Mouse (Mus musculus): ENCODE measurements around the gene Ctxn1. TPM values are rescaled to one million over a fixed set of nuclear protein-coding genes. Genes with fewer than 3 reads are reported as not detected.

Ctxn1 gene
- total RNA-seq, 2 experiments from 2014 or later, result 3.8 TPM; not detected in 1

DNA sequence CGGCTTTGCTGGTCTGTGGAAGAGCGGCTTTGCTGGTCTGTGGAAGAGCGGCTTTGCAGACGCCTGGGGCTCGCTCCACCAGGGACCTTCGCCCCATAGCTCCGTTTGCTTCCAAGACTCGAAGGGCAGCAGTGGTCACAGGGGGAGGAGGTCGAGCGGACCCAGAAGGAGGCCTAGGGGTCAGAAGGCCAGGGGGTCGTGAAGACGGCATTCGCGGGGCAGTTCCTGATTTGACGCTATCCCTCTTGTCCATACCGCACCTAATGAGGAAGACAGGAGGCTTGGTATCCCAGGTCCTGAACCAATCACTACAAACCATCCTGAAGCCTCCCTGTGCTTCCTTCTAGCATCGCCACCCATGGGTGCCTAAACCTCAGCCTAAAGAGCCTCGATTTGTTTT lies 42.8 kb downstream of the Ctxn1 start:
- no peak for ATAC-seq (replicated peaks; ENCODE audit: poor library complexity, severe bottlenecking)

DNA sequence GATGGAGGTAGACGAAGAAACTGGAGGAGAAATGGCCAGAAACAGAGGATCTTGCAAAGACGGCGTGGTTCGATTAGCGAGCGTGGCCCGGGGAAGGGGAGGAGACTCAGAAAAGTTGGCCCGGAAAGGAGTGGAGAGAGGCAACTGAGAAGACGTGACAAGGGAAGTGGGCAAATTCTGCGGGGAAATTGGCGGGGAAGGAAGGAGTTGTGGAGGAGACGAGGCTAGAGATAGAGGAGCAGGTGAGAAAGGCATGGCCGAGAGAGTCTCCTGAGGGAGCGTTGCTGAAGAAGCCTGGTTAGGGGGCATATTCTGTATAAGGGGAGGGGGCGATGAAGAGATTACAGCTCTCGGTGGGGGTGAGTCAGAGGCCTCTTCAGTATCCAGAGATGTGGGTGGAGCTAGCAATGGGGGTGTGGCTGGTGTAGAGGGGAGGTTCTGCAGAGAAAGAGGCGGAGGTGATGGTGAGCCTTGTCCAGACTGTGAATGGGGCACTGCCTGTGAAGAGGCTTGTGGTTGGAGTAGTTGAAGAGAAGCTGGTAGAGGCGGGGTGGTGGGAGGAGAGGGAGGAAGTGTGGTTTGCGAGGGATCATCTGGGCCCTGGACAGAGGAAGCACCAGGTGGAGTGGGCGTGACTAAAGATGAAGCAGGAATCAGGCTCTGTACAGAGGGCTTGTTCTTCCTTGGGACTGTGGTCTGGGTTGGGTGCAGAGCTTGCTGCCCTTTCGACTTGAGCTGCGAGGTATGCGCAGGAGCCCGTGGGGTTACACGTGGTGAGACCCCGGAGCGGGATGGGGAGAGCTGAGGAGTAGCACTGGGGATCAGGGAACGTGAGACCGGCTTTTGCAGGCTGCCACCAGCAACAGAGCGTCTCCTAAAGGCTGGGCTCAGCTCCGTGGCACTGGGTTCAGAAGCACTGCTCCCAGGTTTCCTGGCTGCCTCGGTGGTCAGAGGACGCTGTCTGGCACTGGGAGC lies 44.8 kb downstream of the Ctxn1 start:
- ATAC-seq (replicated peaks; ENCODE audit: poor library complexity, severe bottlenecking), result peak; percentile 77

DNA sequence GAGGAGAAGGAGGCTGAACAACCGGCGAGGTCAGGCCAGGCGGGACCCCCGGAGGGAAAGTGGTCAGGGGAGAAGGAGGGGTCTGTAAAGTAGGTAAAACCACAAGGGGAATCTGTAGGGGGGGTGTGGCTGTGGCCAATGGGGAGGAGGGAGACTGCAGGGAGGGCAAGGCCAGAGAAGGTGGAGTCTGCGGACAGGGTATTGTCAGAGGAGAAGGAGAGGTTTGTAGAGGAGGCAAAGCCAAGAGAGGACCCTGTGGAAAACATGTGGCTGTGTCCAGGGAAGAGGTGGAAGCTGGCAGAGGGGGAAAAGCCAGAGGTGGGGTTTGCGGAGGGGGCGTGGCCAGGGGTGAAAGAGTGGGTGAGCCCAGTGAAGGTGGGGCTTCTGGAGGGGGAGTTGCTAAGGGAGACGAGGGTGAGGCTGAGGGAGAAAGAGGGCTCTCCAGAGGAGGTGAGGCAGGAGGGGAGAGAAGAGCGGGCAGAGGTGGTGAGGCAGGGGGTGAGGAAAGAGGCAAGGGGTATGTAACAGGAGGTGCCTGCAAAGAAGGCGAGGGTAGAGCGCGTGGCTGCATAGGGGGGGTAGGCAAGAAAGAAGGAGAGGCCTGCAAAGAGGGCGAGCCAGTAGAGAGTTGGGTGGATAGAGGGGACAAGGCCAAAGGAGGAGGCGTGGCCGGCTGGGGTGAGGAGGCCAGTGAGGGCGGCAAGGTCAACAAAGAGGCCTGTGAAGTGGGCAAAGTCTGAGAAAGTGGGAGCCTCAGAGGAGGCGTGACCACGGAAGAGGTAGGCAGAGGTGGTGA lies 45.7 kb downstream of the Ctxn1 start:
- peak; percentile 37 for ATAC-seq (replicated peaks; ENCODE audit: poor library complexity, severe bottlenecking)

DNA sequence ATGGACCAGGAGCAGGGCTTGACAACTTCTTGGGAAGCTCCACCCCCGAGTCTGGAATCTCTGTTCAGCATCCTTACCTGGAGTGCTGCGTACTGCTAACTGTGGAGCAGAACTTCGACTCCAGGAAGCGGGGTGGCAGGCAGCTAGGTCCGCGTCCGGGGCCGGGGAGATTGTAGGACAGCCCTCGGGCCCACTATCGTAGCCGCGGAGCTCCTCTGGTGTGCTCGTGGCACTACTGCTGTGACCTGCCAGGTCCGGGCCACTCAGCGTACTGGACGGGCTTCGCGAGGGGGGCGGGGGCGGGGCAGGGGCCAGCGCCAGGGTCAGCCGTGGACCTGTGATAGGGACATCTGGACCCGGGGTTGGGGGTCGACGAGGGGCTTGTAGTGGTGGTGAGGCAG lies 46.3 kb downstream of the Ctxn1 start:
- ATAC-seq (replicated peaks; ENCODE audit: poor library complexity, severe bottlenecking), result 0 out of 2 replicates have a peak, but pooled peaks have one; percentile 10

DNA sequence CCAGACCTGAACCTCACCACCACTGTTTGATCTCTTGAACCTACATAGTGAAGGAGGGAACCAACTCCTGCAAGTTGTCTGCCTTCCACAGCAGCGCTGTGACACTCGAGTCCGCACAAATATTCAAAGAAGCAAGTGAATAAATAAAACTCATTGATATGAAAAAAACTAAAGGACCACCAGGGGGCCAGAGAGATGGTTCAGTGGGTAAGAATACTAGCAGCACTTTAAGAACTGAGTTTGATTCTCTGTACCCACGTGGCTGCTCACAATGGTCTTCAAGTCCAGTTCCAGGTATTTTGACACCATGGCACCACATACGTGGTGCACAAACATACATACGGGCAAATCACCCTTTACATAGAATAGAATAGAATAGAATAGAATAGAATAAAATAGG lies 48.0 kb downstream of the Ctxn1 start:
- ATAC-seq (replicated peaks; ENCODE audit: poor library complexity, severe bottlenecking), result no peak

Other genes starting within 250 kb of the Ctxn1 start
- 0.64 TPM in 1 of 2 replicates, not detected in the other for gene Cd209f, start 153.4 kb downstream of the Ctxn1 start, total RNA-seq (2014; fragmentation: Nextera tagmentation)
- gene Cd209f, start 153.4 kb downstream of the Ctxn1 start, total RNA-seq (2017), result not detected in 2 replicates
- gene Cd209g, start 125.2 kb downstream of the Ctxn1 start, total RNA-seq (2014; fragmentation: Nextera tagmentation), result not detected in 2 replicates
- not detected in 2 replicates for gene Cd209g, start 125.2 kb downstream of the Ctxn1 start, total RNA-seq (2017)
- 4.4 and 10.5 TPM in 2 replicates for gene Evi5l, start 92.7 kb downstream of the Ctxn1 start, total RNA-seq (2014; fragmentation: Nextera tagmentation)
- gene Evi5l, start 92.7 kb downstream of the Ctxn1 start, total RNA-seq (2017), result 4.1 and 9.4 TPM in 2 replicates
- gene Prr36, start 41.8 kb downstream of the Ctxn1 start, total RNA-seq (2014; fragmentation: Nextera tagmentation), result 0.68 and 0.80 TPM in 2 replicates
- under 0.01 TPM in 1 of 2 replicates, not detected in the other for gene Prr36, start 41.8 kb downstream of the Ctxn1 start, total RNA-seq (2017)
- not detected in 2 replicates for gene Lrrc8e, start 32.4 kb downstream of the Ctxn1 start, total RNA-seq (2014; fragmentation: Nextera tagmentation)
- gene Lrrc8e, start 32.4 kb downstream of the Ctxn1 start, total RNA-seq (2017), result not detected in 2 replicates
- gene Map2k7, start 20.5 kb downstream of the Ctxn1 start, total RNA-seq (2014; fragmentation: Nextera tagmentation), result 29.7 and 44.6 TPM in 2 replicates
- gene Map2k7, start 20.5 kb downstream of the Ctxn1 start, total RNA-seq (2017), result 21.5 and 34.3 TPM in 2 replicates
- 1.1 TPM in 1 of 2 replicates, not detected in the other for gene Gm49320, start 20.4 kb downstream of the Ctxn1 start, total RNA-seq (2014; fragmentation: Nextera tagmentation)
- 0.52 TPM in 1 of 2 replicates, not detected in the other for gene Gm49320, start 20.4 kb downstream of the Ctxn1 start, total RNA-seq (2017)
- gene Tgfbr3l, start 11.1 kb downstream of the Ctxn1 start, total RNA-seq (2014; fragmentation: Nextera tagmentation), result 13.1 and 17.0 TPM in 2 replicates
- gene Tgfbr3l, start 11.1 kb downstream of the Ctxn1 start, total RNA-seq (2017), result 2.4 and 2.8 TPM in 2 replicates
- gene Snapc2, start 6.2 kb downstream of the Ctxn1 start, total RNA-seq (2014; fragmentation: Nextera tagmentation), result 14.4 and 14.5 TPM in 2 replicates
- gene Snapc2, start 6.2 kb downstream of the Ctxn1 start, total RNA-seq (2017), result 12.5 and 14.5 TPM in 2 replicates
- 72.1 and 74.5 TPM in 2 replicates for gene Timm44, start 16.6 kb upstream of the Ctxn1 start, total RNA-seq (2014; fragmentation: Nextera tagmentation)
- gene Timm44, start 16.6 kb upstream of the Ctxn1 start, total RNA-seq (2017), result 113 and 128 TPM in 2 replicates
- 16.9 and 23.2 TPM in 2 replicates for gene Ccl25, start 65.9 kb upstream of the Ctxn1 start, total RNA-seq (2014; fragmentation: Nextera tagmentation)
- gene Ccl25, start 65.9 kb upstream of the Ctxn1 start, total RNA-seq (2017), result 5.1 and 16.7 TPM in 2 replicates
- 99.5 and 118 TPM in 2 replicates for gene Elavl1, start 66.1 kb upstream of the Ctxn1 start, total RNA-seq (2014; fragmentation: Nextera tagmentation)
- 92.6 and 107 TPM in 2 replicates for gene Elavl1, start 66.1 kb upstream of the Ctxn1 start, total RNA-seq (2017)
- gene Cers4, start 233.8 kb upstream of the Ctxn1 start, total RNA-seq (2014; fragmentation: Nextera tagmentation), result 4.6 and 10.0 TPM in 2 replicates
- 2.8 and 5.1 TPM in 2 replicates for gene Cers4, start 233.8 kb upstream of the Ctxn1 start, total RNA-seq (2017)